Mouse (Mus musculus) adrenal gland, postnatal 36 days (tissue): ENCODE measurements around the gene Clic1. TPM values are rescaled to one million over a fixed set of nuclear protein-coding genes. Genes with fewer than 3 reads are reported as not detected.

ENCODE experiments used
- DNase-seq, 2 experiments: peaks; one replicate each; pipeline ENCODE4 v3.0.0; 2021; ENCODE audit warnings: mixed read lengths in 1 of 2
- total RNA-seq, 2 experiments: library from RNA; stranded (reverse); gene quantifications; 2 replicates each; pipeline ENCODE4 v1.2.3; 2021

Clic1 gene
- total RNA-seq, 2 experiments from 2014 or later = 83.6 to 109 TPM

GRCm38 (mm10) chr17:35064378-35064877 lies 14.7 kb downstream of the Clic1 start:
- DNase-seq = no peak

GRCm38 (mm10) chr17:35064951-35065947 lies 15.5 kb downstream of the Clic1 start, which contains the start of gene Ly6g6c:
Gene Ly6g6c, plus strand, starts transcription at chr17:35065388.
- DNase-seq = peak; percentile 30 to 57

GRCm38 (mm10) chr17:35066084-35066483 lies 16.3 kb downstream of the Clic1 start, which contains the start of gene Mpig6b:
Gene Mpig6b, minus strand, starts transcription at chr17:35066184.
- no peak for DNase-seq

DNA sequence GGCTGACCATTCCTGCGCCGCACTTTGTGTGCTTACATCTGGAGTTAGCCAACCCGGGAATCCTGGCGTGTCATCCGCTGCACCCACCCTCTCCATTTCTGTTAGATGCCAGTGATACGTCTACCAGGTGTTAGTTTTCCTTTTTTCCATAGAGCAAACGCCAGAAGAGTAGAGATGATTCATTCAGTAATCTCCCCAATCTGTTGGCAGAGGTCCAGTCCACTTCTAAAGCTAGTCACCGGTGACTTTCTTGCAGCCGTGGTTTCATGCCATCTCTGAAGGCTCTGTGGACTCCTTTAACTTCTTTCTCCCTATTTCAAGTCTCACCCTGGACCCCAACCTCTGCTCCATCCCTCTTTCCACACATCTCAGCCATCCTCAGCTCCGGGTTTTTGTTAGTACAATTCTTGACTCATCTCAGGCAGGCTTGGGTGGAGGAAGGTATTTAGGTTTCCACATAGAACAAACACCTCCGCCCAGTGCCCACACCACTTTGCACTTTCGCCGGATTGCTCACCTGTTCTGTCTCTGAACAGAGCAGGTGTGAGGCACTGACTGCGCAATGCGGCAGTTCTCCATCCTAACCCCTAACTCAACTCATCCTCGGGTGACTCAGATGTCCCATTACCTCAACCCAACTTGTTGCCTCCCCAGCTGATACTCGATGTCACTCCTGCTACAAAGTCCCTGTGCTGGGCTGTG lies 18.6 kb downstream of the Clic1 start:
- DNase-seq = peak in 1 of 2 experiments; percentile 41

GRCm38 (mm10) chr17:35070556-35071229 lies 20.9 kb downstream of the Clic1 start:
- no peak for DNase-seq

DNA sequence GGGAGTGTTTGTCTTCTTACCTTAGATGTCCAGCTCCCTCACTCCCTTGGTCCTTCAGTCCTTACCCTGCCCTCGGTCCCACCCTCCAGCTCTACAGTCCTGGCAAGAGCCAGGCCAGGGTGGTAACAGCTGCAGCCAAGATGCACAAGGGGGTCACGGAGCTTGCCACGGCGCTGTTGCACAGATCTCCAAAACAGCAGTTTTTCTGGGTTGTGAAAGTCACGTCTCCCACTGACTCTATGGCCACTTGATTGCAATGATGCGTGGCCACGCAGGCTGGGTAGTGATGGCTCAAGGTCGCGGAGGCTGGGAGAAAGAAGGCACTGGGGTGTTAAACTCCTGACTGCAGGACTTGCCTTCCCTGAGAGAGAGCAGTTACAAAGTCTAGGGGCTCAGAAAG lies 21.7 kb downstream of the Clic1 start:
- DNase-seq = no peak

DNA sequence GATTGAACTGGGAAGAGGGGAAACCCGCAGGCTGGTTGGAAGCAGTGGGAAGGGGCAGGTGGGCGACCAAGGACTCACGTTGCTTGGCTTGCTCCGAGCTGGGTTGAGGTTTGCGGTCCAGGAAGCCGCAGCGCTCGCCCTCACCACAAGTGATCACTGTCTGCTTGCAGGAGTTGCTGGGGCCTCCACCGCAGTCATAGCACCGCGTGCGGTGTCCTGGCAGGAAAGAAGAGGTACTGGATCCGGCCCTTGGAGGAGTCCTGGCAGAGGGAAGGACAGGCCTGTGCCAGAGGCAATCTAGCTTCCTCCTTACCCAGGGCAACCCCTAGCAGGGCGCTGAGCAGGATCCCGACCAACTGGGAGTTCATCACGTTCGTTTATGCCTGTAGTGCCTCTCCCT lies 24.3 kb downstream of the Clic1 start:
- no peak for DNase-seq

GRCm38 (mm10) chr17:35076507-35077176 lies 26.9 kb downstream of the Clic1 start, which contains the start of gene Ly6g6e:
Gene Ly6g6e, plus strand, starts transcription at chr17:35076902.
- no peak for DNase-seq

- DNase-seq = no peak
Observed at GRCm38 (mm10) chr17:35077285-35077684, 27.5 kb downstream of the Clic1 start.

DNA sequence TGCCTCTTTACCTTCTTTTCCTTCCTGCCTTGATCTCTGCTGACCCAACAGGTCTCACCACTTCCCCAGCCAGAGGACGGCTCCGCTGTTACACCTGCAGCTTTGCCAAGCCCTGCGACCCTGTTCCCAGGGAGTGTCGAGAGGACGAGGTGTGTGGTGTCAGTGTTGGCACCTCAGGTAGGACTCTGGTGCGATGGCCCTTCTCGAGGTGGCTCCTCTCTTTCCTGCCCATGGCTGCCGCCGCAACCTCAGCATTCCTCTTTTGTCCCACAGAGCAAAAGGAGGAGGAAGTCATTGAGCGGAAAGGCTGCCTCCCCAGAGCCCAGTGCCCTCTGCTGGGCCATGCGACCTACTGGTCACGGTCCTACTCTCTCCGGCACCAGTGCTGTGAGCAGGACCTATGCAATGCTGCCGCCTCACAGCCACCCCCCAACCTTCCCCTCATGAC lies 28.0 kb downstream of the Clic1 start, which contains the start of gene Ly6g6d:
Gene Ly6g6d (minus strand): TSS at position 280 of the 448 bp plus-strand sequence.
- DNase-seq = peak; percentile 36 to 55

DNA sequence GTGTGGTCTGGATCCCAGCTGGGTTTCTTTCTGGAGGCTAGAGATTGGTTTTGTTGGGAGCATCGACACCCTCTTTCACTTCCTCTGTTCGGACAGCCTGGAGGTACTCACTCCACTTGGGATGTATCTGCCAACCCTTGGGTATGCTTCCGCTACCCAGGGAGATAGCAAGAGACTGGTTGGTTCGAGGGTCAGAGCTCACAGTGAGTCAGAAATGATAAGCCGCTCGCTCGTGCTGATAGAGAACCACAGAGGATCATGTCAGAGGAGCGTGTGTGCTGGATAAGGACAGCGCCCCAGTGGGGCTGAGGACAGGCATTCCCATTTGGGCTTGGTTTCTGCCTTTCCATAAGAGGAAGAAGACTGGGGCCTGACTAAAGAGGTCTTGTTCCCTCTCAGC lies 30.0 kb downstream of the Clic1 start:
- DNase-seq = no peak

DNA sequence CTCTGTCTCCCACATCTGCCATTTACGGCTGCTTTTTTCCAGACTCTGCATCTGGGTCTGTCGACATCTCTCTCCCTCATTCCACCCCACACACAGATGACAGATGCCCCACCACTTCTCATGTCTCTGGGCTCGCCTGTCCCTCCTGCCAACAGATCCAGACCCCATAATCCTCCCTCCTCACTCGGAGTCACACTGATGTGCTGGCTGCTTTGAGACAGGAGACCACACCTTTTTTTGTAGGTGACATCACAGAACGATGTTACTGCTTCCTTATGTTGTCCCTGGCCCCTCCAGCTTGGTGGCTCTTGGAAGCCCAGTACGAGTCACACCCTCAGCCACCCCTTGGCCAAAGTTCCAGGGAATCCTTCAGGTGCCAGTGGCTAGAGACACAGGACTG lies 30.5 kb downstream of the Clic1 start:
- no peak for DNase-seq

GRCm38 (mm10) chr17:35080710-35081109 lies 30.9 kb downstream of the Clic1 start:
- DNase-seq = no peak

- no peak for DNase-seq
Observed at GRCm38 (mm10) chr17:35082841-35083576, 33.2 kb downstream of the Clic1 start.

- no peak for DNase-seq
Observed at GRCm38 (mm10) chr17:35083929-35084497, 34.2 kb downstream of the Clic1 start.

DNA sequence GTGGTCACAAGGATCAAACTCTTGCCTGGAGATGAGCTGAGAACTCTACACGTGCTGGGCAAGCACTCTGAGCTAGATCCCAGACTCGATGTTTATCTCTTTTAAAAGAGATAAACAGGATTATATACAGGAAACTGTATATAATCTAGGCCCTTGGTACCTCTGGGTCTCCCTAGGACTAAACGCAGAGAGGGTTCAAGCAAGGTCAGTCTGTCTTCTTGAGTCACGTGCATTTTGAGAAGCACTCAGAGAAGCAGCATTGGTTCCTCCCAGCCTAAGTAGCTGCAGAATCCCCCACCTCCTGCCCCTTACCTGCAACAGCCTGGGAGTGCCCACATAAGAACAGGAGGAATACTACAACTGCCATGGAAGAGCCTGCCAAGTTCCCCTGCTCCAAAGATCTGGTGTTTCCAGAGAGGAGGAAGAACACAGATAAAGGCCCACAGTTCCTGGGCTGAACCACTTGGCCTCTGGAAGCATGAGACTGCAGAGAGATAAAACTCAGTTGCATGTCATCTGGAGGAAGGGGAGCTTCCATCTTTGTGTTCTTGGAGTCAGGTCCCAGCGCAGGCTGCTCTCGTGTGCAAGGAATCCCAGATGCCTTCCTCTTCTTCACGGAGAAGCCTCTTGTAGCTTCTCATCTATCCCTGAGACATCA lies 35.6 kb downstream of the Clic1 start, which contains the start of gene Ly6g6f:
Gene Ly6g6f (minus strand): TSS at position 403 of the 658 bp plus-strand sequence.
- no peak for DNase-seq

DNA sequence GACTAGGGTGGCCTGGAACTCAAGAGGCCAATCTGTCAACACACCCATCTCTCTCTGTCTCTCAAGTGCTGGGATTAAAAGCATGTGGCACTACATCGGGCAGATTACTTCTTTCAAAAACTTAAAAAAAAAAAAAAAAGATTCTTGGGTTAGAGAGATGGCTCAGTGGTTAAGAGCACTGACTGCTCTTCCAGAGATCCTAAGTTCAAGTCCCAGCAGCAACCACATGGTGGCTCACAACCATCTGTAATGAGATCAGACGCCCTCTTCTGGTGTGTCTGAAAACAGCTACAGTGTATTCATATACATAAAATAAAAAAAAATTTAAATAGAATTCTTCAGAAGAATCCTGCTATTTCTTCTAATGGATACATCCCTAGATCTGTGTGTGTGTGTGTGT lies 38.4 kb downstream of the Clic1 start:
- DNase-seq = no peak

GRCm38 (mm10) chr17:35088825-35089644 lies 39.3 kb downstream of the Clic1 start, which contains the start of gene Abhd16a:
Gene Abhd16a, plus strand, starts transcription at chr17:35089263.
- DNase-seq = peak; percentile 95 to 96
